Mouse (Mus musculus) bone marrow macrophage, adult 2 months (primary cell): ENCODE measurements at regions not wholly inside any gene's neighbourhood (a gene's known extent, or its start where the extent isn't known, plus 50 kb on each side); places are given as distances from the start of the nearest gene placed in this dataset.

Source experiments
- CTCF ChIP-seq: IDR thresholded peaks from 2 replicates; pipeline ENCODE4 v1.5.1; 2012; ENCODE audit warnings: low read depth, mild to moderate bottlenecking, low read length, moderate library complexity
- POLR2A ChIP-seq: IDR thresholded peaks from 2 replicates; pipeline ENCODE4 v1.6.1; 2012; ENCODE audit warnings: mild to moderate bottlenecking, low read depth, low read length, borderline replicate concordance

- TF ChIP-seq CTCF (no peak), POLR2A (no peak)
Observed at GRCm38 (mm10) chr7:37093721-37094120, 395.8 kb downstream of the Tshz3 start.
